Mouse (Mus musculus) spleen, adult 2 months (tissue): ENCODE results near the gene Trim65. TPM values are rescaled to one million over a fixed set of nuclear protein-coding genes. Genes with fewer than 3 reads are reported as not detected.

ENCODE experiments used
- DNase-seq, 2 experiments: peaks; one replicate each; pipeline versions ENCODE4 v3.0.0 to v3.0.0-alpha.2; 2012 to 2021; ENCODE audit warnings: low spot score in 2 of 2, low read depth in 1 of 2
- H3K27ac ChIP-seq: fragments of 200-500 bp; 2 replicates; pipeline ENCODE4 v1.5.1; 2012; ENCODE audit warnings: low read length, inconsistent platforms; ENCODE audit not compliant: insufficient read depth
- H3K27me3 ChIP-seq: fragments of 200-500 bp; 2 replicates; pipeline ENCODE4 v1.6.1; 2012; ENCODE audit warnings: mild to moderate bottlenecking, moderate library complexity, low read length, inconsistent platforms; ENCODE audit not compliant: control insufficient read depth, insufficient read depth
- H3K36me3 ChIP-seq: fragments of 200-500 bp; 2 replicates; pipeline ENCODE4 v1.6.1; 2012; ENCODE audit warnings: mild to moderate bottlenecking, low read length, inconsistent platforms; ENCODE audit not compliant: control insufficient read depth, insufficient read depth
- H3K4me1 ChIP-seq: fragments of 200-500 bp; 2 replicates; pipeline ENCODE4 v1.6.1; 2011; ENCODE audit warnings: inconsistent platforms; ENCODE audit not compliant: control insufficient read depth, insufficient read depth, insufficient read length
- H3K4me3 ChIP-seq: fragments of 200-500 bp; 2 replicates; pipeline ENCODE4 v1.5.1; 2011; ENCODE audit warnings: mild to moderate bottlenecking, inconsistent platforms; ENCODE audit not compliant: insufficient read depth, insufficient read length; ENCODE audit errors: extremely low read depth
- CTCF ChIP-seq: fragments of 200-500 bp; IDR thresholded peaks from 2 replicates; pipeline ENCODE4 v1.5.1; 2011; ENCODE audit warnings: mild to moderate bottlenecking, inconsistent platforms; ENCODE audit not compliant: insufficient read depth, insufficient read length, insufficient replicate concordance; ENCODE audit errors: extremely low read depth
- POLR2A ChIP-seq: fragments of 200-500 bp; IDR thresholded peaks from 2 replicates; pipeline ENCODE4 v1.6.1; 2011; ENCODE audit warnings: low read depth, low read length, inconsistent platforms
- WGBS: fragments of 180-500 bp; shearing (Covaris S2); methylation state at CpG from one replicate; pipeline ENCODE4 v1.1.7; 2018; 5-methylcytosine and 5-hydroxymethylcytosine counted together
- polyA plus RNA-seq: library from polyadenylated mRNA; depleted of rRNA; stranded (reverse); fragments of >200 nt; gene quantifications from 2 replicates; pipeline ENCODE4 v1.2.3, GENCODE M21; 2012

Trim65 gene
- polyA plus RNA-seq, 1 experiment = 23.7 TPM

DNA sequence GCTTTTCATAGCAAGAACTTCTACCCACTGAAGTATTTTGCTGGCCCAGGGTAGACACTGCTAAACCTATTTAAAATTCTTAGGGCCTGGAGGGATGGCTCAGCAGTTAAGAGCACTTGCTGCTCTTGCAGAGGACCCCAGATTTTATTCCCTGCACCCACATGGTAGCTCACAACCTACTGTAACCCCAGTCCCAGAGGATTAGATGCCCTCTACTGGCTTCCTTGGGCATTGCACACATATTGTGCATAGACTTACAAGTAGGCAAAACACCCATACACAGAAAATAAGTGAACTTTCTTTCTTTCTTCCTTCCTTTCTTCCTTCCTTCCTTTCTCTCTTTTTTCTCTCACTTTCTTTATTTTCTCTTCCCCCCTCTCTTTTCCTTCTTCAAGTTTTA lies 13.1 kb downstream of the Trim65 start:
- TF ChIP-seq POLR2A = no peak
- TF ChIP-seq CTCF = no peak
- no peak for DNase-seq
- Histone ChIP-seq H3K27ac (no peak overlapping the region), H3K4me3 (no peak overlapping the region), H3K36me3 (peaks cover 12% of the 10 kb centered on the region), H3K27me3 (no peaks in the 10 kb centered on the region), H3K4me1 (no peaks in the 10 kb centered on the region)

DNA sequence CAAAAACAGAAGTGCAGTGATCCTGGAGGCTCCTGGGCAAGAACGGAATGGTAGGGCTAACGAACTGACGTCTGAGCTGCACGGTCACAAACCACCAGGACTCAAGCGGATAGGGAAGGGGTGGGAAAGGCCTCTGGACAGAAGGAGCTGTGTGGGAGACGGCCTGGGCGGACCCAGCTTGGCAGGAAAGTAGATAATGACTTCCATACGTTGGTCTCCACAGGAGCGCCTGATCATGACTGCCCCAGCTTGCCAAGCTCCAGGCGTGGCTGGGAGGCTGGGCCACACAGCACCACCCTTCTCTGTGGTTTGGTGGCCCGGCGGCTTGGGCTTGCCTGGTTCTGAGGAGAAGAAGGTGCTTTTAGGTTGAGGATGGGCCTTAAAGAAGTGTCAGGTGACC lies 13.7 kb downstream of the Trim65 start:
- no peak overlapping the region for H3K27ac ChIP-seq
- no peak overlapping the region for H3K4me3 ChIP-seq
- H3K36me3 ChIP-seq = peaks cover 7% of the 10 kb centered on the region
- H3K27me3 ChIP-seq = no peaks in the 10 kb centered on the region
- no peak for DNase-seq
- H3K4me1 ChIP-seq = no peaks in the 10 kb centered on the region
- TF ChIP-seq POLR2A (no peak), CTCF (no peak)
- 84% methylated on average over 12 of the region's 12 CpGs for WGBS

DNA sequence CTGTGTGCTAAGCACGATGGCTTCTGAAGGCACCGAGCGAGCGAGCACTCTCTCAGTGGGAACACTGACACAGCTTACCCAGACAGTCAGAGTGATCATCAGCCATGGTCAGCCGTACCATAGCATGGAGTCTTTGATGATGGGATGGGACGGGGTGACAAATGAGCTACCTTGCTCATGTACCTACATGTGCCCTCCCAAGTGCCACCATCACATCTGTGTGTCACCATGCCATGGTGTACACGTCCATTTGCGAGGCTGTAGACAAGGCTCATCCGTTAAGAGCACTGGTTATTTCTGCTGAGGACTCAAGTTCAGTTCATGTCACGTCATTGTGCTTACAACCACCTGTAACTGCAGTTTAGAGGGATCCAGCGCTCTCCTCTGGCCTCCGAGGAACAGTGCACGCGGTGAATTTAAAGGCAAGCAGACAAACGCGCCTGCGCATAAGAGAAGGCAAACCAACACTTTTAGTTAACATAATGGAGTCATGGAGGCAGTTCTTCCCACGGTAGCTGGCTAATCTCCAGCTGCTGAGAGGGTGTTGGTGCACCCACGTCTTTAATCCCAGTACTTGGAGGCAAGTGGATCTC lies 19.2 kb downstream of the Trim65 start:
- Histone ChIP-seq H3K27me3 (peaks cover 9% of the 10 kb centered on the region), H3K4me1 (peaks cover 10% of the 10 kb centered on the region), H3K36me3 (peaks cover 3% of the 10 kb centered on the region; the same call in 1 of the 2 replicates), H3K4me3 (no peak overlapping the region), H3K27ac (no peak overlapping the region)
- TF ChIP-seq POLR2A = no peak
- no peak for TF ChIP-seq CTCF
- DNase-seq = no peak
- 93% methylated on average over 19 of the region's 19 CpGs for WGBS

DNA sequence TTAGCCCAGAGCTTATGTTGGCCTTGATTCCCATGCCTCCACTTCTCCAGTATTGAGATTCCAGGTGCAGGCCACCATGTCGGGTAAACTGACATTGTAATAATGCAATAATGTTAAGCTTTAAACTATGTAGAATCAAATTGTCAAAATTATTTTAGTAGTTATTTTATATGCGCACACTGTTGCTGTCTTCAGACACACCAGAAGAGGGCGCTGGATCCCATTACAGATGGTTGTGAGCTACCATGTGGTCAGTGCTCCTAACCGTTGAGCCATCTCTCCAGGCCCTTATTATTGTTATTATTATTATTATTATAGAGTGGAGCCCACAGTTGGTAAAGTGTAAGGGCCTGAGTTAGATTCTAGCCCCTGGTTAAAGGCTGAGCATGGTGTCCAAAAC lies 19.9 kb downstream of the Trim65 start:
- 0 out of 2 replicates have a peak, but pooled peaks cover 2% of the 10 kb centered on the region for H3K36me3 ChIP-seq
- 86% methylated on average over 4 of the region's 4 CpGs for WGBS
- TF ChIP-seq CTCF (no peak), POLR2A (no peak)
- peaks cover 10% of the 10 kb centered on the region for H3K4me1 ChIP-seq
- peak overlapping the region; percentile 55 for H3K27ac ChIP-seq
- H3K27me3 ChIP-seq = peaks cover 9% of the 10 kb centered on the region
- no peak for DNase-seq
- no peak overlapping the region for H3K4me3 ChIP-seq

- no peaks in the 10 kb centered on the region for H3K36me3 ChIP-seq
- TF ChIP-seq POLR2A = no peak
- TF ChIP-seq CTCF = no peak
- H3K4me3 ChIP-seq = peak overlapping the region; percentile 46; the same call in 1 of the 2 replicates
- no peak for DNase-seq
- peaks cover 9% of the 10 kb centered on the region for H3K27me3 ChIP-seq
- H3K27ac ChIP-seq = peak overlapping the region; percentile 72
- WGBS = 21% methylated on average over 10 of the region's 10 CpGs
- peaks cover 10% of the 10 kb centered on the region for H3K4me1 ChIP-seq
Measured at GRCm38 (mm10) chr11:116110540-116110939, 20.4 kb downstream of the Trim65 start.

DNA sequence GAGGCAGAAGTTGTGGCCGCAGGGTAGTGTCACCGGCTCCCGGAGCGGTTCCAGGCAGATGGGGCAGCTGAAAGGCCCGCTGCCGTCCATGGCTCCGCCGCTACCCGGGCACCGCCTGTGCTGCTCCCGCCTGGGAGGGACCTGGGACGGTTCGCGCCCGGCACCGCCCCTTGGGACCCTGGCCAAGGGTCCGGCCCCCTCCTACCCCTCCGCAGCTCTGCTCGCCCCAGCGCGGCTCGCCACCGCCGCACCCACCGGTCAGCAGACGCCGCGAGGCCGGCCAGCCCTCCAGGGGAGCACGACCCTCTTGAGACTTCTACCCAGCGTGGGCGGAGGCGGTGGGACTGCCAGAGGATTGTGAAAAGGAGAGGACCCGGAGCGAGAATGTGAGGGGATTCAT lies 20.8 kb downstream of the Trim65 start:
- Histone ChIP-seq H3K36me3 (no peaks in the 10 kb centered on the region), H3K27ac (peak overlapping the region; percentile 72), H3K4me1 (peaks cover 10% of the 10 kb centered on the region), H3K4me3 (peak overlapping the region; percentile 55), H3K27me3 (peaks cover 9% of the 10 kb centered on the region)
- DNase-seq = no peak
- 4% methylated on average over 29 of the region's 35 CpGs for WGBS
- TF ChIP-seq CTCF (no peak), POLR2A (no peak)

DNA sequence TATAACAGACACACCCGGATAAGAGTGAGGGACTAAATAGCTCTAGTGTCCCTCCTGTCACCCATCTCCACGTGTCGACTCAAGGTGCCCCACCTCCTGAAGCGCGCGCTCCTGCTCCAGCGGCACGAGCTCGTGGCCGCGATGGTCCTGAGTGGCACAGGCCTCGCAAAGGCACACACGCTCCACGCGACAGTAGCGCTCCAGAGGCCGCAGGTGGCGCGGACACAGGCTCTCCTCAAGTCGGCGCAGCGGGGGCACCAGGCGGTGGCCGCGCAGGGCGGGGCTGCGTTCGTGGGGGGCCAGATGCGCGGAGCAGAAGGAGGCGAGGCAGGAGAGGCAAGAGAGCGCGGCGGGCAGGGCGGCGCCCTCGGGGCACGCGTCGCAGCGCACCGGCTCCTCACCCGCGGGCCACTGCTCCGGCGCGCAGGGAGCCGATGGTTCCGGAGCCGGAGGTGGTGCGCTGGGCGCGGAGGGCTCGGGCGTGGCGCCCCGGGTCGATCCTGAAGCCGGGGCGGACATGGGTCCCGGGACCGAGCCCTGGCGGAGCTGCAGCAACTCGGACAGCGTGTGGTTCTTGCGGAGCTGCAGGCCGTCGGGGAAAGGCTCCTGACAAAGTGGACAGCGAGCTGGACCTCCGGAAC lies 21.4 kb downstream of the Trim65 start:
- TF ChIP-seq POLR2A (no peak), CTCF (no peak)
- Histone ChIP-seq H3K36me3 (no peaks in the 10 kb centered on the region), H3K4me3 (peak overlapping the region; percentile 55), H3K27ac (peak overlapping the region; percentile 71), H3K27me3 (peaks cover 9% of the 10 kb centered on the region), H3K4me1 (peaks cover 10% of the 10 kb centered on the region)
- 1% methylated on average over 61 of the region's 70 CpGs for WGBS
- no peak for DNase-seq
